Mouse (Mus musculus) testis, postnatal 14 days (tissue): Measurements from ENCODE around the gene Cdc14a.
A peak's percentile ranks its signal among the peaks of the same experiment; 100 is the strongest.

Experiments
- DNase-seq: peaks from one replicate; pipeline ENCODE4 v3.0.0; 2021; ENCODE audit warnings: low spot score

The Cdc14a gene

DNA sequence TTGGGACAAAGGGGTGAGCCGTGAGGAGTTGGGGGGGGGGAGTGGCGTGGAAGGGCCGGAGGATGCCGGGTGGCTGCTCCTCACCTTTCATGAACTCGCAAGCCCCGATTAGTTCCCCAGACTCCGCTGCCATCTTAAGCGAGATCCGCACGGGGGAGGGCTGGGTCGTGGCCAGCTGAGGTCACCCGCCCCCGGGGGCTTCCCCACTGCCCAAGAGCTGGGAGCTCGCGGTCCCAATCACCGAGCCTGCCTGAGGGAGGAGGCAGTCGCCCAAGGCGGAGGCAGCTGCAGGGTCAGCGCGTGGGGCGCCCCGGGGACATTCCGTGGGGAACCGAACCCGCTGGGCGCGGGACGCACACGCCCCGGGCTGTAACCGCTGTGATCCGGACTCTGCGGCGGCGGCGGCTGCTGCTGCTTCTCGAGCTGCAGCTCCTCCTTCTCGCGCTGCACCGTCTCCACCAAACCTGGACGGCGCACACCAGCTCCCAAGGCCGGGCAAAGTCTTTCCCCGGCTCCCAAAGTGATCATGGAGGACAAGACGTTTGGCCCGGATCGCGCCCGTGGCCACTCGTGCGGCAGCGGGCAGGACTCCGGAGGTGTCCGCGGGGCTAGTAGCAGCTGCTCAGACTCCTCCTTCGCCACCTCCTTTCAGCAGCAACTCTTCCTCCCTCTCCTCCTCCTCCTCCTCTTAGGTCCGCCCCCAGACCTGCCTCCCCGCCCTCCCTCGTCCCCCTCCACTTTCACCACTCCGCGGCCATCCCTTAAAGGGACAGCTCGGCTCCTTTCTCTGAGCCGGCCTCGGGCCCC, at the start of gene Cdc14a:
TSS of gene Cdc14a (minus strand) at position 680 of the 807 bp plus-strand sequence.
- peak; percentile 82 for DNase-seq

DNA sequence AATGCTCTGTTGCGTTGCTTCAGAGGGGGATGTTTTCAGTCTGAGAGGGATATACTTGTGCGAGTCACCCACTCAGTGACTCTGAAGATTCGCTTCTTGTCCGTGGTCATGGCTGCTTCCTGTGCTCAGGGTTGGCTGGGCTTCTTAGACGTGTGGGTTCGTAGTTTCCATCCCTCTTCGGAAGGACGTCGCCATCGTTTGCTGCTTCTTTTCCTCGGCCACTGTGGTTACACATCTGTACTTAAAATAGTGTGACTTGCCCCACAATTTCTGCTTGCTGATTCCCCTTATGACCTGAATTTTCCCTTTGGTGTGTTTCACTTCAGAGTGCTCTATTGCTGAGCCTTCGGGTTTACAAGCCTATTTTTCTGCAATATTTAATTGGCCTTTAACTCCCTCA, 41.9 kb upstream of the Cdc14a start:
- DNase-seq: no peak

- no peak for DNase-seq
These were observed 40.5 kb upstream of the Cdc14a start for GRCm38 (mm10) chr3:116464318-116464717.

DNA sequence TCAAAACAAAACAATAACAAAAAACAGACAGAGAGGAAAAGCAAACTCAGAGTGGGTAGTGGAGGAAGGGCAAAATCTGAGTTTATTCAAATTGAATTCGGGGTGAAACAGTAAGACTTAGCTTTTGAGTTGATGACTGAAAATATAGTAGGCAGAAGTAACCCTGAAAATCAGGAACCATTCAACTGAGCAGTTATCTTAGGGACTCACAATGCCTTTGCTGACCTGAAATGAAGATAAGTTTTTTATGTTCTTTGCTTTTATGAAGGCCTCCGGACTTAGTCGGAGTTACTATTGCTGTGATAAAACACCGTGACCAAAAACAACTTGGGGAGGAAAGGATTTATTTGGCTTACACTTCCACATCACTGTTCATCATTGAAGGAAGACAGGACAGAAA, 37.2 kb upstream of the Cdc14a start:
- no peak for DNase-seq

DNA sequence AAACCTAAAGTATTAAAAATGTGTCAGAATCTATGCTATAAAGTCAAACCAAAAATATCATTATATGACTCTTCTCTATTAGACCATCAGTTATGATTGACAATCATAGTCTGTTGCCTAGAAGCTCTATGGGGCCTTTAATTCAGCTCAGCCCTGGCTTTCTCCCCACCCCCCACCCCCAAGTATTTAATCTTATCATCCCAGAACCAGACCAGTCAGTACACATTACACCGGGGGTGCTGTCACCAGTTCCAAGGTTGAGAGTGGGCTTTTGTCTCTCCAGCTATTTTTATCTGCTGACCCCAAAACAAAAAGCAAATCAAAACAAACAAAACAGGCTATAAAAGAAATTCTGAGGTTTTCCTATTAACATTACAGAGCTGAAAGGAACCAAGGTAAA, 30.7 kb upstream of the Cdc14a start:
- no peak for DNase-seq

GRCm38 (mm10) chr3:116450741-116451140, 26.9 kb upstream of the Cdc14a start:
- DNase-seq: no peak

GRCm38 (mm10) chr3:116444327-116444726, 20.5 kb upstream of the Cdc14a start:
- no peak for DNase-seq

DNA sequence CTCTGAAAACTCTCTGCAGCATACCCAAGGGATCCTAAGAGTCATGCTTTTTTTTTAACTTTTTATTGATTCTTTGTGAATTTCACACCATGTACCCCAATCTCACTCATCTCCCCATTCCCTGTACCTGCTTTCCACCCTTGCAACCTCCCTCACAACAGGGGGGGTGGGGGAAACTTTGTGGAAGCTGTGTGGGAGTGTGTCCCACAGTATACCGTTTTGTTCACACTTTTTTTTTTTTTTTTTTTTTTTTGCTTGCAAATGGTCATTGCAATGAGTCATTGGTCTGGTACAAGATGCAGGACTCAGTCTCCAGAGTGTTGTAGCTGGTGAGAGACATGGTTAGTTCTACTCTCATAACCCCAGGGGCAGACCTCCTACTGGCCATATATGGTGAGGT, 19.0 kb upstream of the Cdc14a start:
- DNase-seq: no peak

DNA sequence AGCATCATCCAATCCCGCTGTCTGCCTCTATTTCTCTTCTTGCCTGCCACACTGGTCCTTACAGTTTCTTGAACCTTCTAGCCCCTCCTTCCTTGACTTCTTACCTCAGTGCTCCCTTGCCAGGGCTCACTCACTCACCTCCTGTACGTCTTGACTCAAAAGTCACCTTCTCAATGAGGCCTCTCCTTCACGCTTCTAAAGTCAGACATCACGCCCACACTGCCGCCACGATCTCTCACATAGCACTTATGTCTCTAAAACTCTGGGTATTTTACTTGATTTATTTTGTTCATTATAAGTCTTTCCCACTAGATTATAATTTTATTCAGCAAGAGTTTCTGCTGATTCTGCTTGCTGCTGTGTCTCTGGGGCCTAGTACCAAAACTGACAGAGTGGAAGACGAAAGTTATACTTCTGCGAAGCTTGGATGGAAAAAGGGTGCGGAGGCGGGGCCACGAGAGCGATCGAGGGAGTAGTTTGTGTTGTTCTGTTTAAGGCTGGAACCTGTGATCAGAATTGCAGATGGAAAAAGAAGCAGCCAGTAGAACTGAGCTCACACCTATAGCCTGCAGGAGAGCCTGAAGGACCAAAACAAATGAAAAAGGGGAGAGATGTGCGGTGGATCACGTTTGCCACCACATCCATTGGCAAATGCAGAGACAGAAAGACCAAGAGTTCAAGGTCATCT, 17.8 kb upstream of the Cdc14a start:
- DNase-seq: no peak

DNA sequence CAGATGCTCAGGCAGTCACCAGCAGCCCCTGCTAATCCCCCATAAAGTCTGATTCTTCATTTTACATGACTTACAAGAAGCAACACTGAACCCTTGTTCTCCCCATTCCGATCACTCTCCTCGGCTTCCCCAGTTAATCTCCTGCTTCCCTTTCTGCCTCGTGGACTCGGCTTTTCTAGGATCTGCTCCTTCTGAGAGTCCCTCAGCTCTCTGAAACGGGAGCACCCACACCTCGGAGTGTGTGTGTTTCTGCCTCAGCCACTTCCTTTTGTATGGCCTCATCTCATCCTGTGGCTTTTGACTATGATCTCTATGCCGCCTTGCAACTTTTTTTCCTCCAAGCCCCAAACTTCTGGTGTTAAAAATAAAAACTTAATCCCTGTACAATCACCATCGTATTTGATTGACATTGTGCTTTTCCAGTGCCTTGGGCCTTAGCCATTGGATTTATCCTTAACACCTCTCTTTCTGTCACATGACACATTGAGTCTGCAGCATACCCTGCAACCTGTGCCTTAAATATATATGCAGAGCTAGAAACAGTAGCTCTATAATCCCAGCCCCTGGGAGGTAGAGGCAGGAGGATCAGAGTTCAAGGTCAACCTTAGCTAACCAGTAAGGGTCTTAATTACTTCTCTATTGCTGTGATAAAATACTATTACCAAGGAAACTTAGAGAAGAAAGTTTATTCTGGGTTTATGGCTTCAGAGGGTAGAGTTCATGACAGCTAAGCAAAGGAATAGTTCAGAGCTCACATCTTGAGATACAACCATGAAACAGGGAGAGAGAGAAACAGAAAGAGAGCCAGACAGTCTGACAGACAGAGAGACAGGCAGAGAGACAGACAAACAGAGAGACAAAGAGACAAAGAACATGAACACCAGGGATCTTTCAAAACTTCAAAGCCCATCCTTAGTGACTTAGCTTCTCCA, 16.5 kb upstream of the Cdc14a start:
- DNase-seq: no peak

DNA sequence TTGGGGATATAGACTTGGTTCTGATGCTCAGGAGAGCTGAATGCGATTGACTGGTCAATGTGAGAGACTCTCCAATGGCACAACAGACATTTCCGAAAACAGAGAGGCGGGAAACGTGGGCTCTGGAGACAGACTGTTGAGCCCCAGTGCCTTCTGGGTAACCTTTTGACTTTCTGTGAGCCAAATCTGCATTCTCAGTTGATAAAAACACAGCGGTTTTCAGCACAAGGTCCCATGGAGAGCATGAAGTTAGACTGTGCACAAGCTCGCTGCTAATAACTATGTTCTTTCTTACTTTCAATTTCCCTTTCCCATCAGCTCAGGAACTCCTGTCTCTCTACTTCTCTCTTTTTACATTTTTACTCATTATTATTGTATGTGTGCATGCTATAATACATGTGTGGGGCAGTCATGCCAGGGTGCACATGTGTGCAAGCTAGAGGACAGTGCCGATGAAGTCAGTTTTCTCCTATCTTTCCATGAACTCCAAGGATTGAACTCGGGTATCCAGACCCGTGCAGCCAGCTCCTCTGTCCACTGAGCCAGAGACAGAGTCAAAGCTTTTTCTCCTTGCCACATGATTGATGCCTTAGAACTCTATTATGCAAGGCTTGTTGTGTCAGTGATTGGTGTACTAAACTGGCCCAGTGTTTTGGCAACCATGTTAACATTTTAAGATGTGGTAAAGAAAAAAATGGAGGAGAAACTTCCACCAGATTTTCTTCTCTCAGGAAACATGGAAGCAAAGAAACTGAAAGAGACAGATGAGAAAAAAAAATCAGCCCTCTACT, 13.2 kb upstream of the Cdc14a start:
- no peak for DNase-seq

DNA sequence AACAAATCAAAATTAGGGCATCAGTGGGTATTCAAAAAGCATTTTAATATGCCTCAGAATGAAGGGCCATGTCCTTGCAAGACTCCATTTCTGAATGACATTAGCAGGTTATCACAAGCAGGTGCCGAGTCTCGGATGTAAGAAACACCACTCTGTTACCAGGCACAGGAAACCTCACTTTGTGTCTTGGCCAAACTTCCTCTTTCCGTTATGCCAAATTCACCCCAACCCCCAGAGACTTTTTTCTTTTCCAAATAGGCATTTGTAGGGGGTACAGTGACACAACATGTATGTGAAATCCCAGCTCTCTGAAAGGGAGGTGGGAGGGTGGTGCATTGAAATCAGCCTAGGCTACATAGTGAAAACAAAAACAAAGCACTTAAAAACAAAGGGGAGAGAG, 12.3 kb upstream of the Cdc14a start:
- DNase-seq: no peak

DNA sequence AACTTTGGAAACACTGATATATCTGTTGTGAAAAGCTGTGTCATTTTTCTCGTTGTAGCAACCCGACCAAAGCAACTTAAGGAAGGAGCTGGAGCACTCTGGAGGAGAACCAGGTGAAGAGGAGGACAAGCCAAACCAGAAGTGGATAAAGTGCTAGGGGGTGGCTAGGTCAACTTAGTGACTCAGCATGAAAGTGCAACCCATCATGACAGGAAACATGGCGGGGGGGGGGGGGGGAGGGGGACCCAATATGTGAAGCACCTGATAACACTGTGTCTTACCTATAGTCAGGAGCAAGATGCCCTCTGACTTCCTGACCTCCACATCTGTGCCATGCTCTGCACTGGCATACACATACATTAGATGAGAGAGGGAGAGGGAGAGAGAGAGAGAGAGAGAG, 10.9 kb upstream of the Cdc14a start:
- no peak for DNase-seq

- DNase-seq: no peak
These were observed 2.1 kb upstream of the Cdc14a start for GRCm38 (mm10) chr3:116425901-116426300.

GRCm38 (mm10) chr3:116424973-116425284, 1.1 kb upstream of the Cdc14a start:
- DNase-seq: peak; percentile 78

GRCm38 (mm10) chr3:116424160-116424972, 534 bp upstream of the Cdc14a start:
- DNase-seq: no peak

DNA sequence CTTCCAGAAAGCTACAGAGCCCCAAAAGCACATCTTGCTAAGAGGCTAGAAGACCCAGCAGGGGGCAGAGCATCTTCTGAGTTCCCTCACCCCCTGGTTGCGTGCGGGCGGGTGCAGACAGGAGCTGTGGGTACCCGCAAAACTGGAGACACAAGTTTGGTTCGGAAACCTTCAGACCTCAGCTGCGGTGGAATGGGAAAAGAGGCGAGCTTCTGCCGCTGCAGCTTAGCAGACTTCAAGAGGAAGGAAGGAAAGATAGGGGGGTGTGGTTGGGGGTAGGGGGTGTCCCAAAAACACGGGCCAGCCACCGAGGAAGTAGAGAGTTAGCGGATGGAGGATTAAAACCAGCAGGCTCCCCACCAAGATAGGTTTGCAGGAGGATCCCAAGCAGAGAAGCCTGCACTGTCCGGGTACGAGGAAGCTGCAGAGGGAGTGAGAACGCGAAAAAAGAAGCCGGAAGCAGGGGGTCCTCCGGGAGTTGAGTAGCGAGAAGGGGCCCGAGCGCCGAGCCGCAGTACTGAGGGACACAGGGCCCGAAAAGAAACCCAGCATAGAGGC, 958 bp downstream of the Cdc14a start:
- DNase-seq: peak; percentile 51

GRCm38 (mm10) chr3:116422074-116422473, 1.8 kb downstream of the Cdc14a start:
- DNase-seq: no peak

- DNase-seq: no peak
These were observed 2.7 kb downstream of the Cdc14a start for GRCm38 (mm10) chr3:116421121-116421520.

GRCm38 (mm10) chr3:116419791-116420190, 4.0 kb downstream of the Cdc14a start:
- no peak for DNase-seq

- no peak for DNase-seq
These were observed 9.4 kb downstream of the Cdc14a start for GRCm38 (mm10) chr3:116414451-116414860.
